Mouse (Mus musculus): ENCODE measurements around the gene Syt6. TPM values are rescaled to one million over a fixed set of nuclear protein-coding genes. Genes with fewer than 3 reads are reported as not detected.

The Syt6 gene
- 0.08 and 0.28 TPM in 2 replicates for polyA plus RNA-seq (2012; rRNA removed; ENCODE audit: low replicate concordance)

GRCm38 (mm10) chr3:103575156-103575892 is at the start of gene Syt6:
TSS of gene Syt6 (plus strand) at chr3:103575231.

GRCm38 (mm10) chr3:103645968-103646367 is 70.9 kb downstream of the Syt6 start, which contains the start of gene Atg4a-ps:
TSS of gene Atg4a-ps (minus strand) at chr3:103646068.

Other genes starting within 250 kb of the Syt6 start
- gene Atg4a-ps, start 70.8 kb downstream of the Syt6 start, polyA plus RNA-seq (2012; rRNA removed; ENCODE audit: low replicate concordance) = not detected in 2 replicates
- gene Olfml3, start 162.8 kb downstream of the Syt6 start, polyA plus RNA-seq (2012; rRNA removed; ENCODE audit: low replicate concordance) = 4.5 and 4.6 TPM in 2 replicates
- gene Gm10964, start 164.1 kb downstream of the Syt6 start, polyA plus RNA-seq (2012; rRNA removed; ENCODE audit: low replicate concordance) = not detected in 2 replicates
- 18.4 and 37.7 TPM in 2 replicates for gene Hipk1, start 216.3 kb downstream of the Syt6 start, polyA plus RNA-seq (2012; rRNA removed; ENCODE audit: low replicate concordance)
- 8.0 TPM in 2 replicates for gene Dclre1b, start 234.2 kb downstream of the Syt6 start, polyA plus RNA-seq (2012; rRNA removed; ENCODE audit: low replicate concordance)
- gene Ap4b1, start 234.3 kb downstream of the Syt6 start, polyA plus RNA-seq (2012; rRNA removed; ENCODE audit: low replicate concordance) = 5.0 and 7.6 TPM in 2 replicates
- gene Gm43064, start 234.3 kb downstream of the Syt6 start, polyA plus RNA-seq (2012; rRNA removed; ENCODE audit: low replicate concordance) = not detected in 2 replicates